In genomic region chr11:66534291-66534690, GRCm38 (mm10) we compare ENCODE assay signal across 28 mouse cellular contexts. TPM values are rescaled to one million over a fixed set of nuclear protein-coding genes. Genes with fewer than 3 reads are reported as not detected.
"Had no signal": no experiment of that assay in that cellular context is flagged by ENCODE, and none has a peak within 500 bp of the region (broad histone marks: within the 10 kb centered on the region; RNA-seq: fewer than 3 reads in every experiment).

No protein-coding gene starts in this region.

- H3K4me2 ChIP-seq: embryonic facial prominence, embryonic 12.5 days; embryonic facial prominence, embryonic 13.5 days; embryonic facial prominence, embryonic 15.5 days; forebrain, embryonic 12.5 days; forebrain, embryonic 13.5 days; forebrain, embryonic 15.5 days had no signal

- ATAC-seq: forebrain, embryonic 13.5 days; forebrain, embryonic 14.5 days; forebrain, embryonic 15.5 days; forebrain, embryonic 16.5 days; forebrain, postnatal 0 days had no signal

- DNase-seq: cerebellum, adult 2 months; cerebellum, adult 8-10 months; cerebellum, adult 9-10 months; cerebellum, adult 9-11 months; cerebellum, postnatal 10 days; cerebellum, postnatal 14 days; cerebellum, postnatal 25 days; cerebellum, postnatal 36 days; embryo, embryonic 11 days; forebrain, postnatal 0 days; gastrocnemius, adult 2 months; gastrocnemius, postnatal 10 days; gastrocnemius, postnatal 14 days; gastrocnemius, postnatal 25 days; gastrocnemius, postnatal 36 days; heart, adult 11 months; heart, adult 18-20 months had no signal

- H3K9ac ChIP-seq: embryonic facial prominence, embryonic 12.5 days; embryonic facial prominence, embryonic 13.5 days; embryonic facial prominence, embryonic 15.5 days; forebrain, embryonic 12.5 days; forebrain, embryonic 13.5 days; forebrain, embryonic 15.5 days; forebrain, postnatal 0 days had no signal

- H3K36me3 ChIP-seq: embryonic facial prominence, embryonic 10.5 days; embryonic facial prominence, embryonic 12.5 days; embryonic facial prominence, embryonic 13.5 days; embryonic facial prominence, embryonic 15.5 days; forebrain, embryonic 10.5 days; forebrain, embryonic 12.5 days; forebrain, embryonic 15.5 days had no signal

- H3K9me3 ChIP-seq: embryonic facial prominence, embryonic 10.5 days; embryonic facial prominence, embryonic 12.5 days; embryonic facial prominence, embryonic 13.5 days; embryonic facial prominence, embryonic 15.5 days; forebrain, embryonic 10.5 days; forebrain, embryonic 12.5 days; forebrain, embryonic 13.5 days; forebrain, embryonic 15.5 days had no signal

- H3K4me1 ChIP-seq: embryonic facial prominence, embryonic 10.5 days; embryonic facial prominence, embryonic 12.5 days; embryonic facial prominence, embryonic 13.5 days; embryonic facial prominence, embryonic 15.5 days; forebrain, embryonic 13.5 days; forebrain, embryonic 15.5 days had no signal

- H3K4me3 ChIP-seq: embryonic facial prominence, embryonic 10.5 days; embryonic facial prominence, embryonic 12.5 days; embryonic facial prominence, embryonic 13.5 days; embryonic facial prominence, embryonic 15.5 days; erythroblast, embryonic 14.5 days; forebrain, embryonic 10.5 days; forebrain, embryonic 12.5 days; forebrain, embryonic 13.5 days; forebrain, embryonic 15.5 days; gastrocnemius, adult 2 months had no signal

- H3K27ac ChIP-seq: embryonic facial prominence, embryonic 10.5 days; embryonic facial prominence, embryonic 12.5 days; embryonic facial prominence, embryonic 13.5 days; embryonic facial prominence, embryonic 15.5 days; forebrain, embryonic 10.5 days; forebrain, embryonic 12.5 days; forebrain, embryonic 13.5 days; forebrain, embryonic 15.5 days; gastrocnemius, adult 2 months had no signal

RNA-seq across cellular contexts. Expression of gene Shisa6, which starts 8.5 kb away (rescaled TPM):
- polyA plus RNA-seq: erythroblast, embryonic 14.5 days had no signal
